Mouse (Mus musculus) stomach, embryonic 14.5 days (tissue): Measurements from ENCODE around the gene Tbc1d22a. TPM values are rescaled to one million over a fixed set of nuclear protein-coding genes. Genes with fewer than 3 reads are reported as not detected.

ENCODE experiments used
- ATAC-seq: fragments of 200-750 bp; cut with Nextera tagmentation; 2 replicates; pipeline ENCODE4 v1.8.0; 2017; ENCODE audit warnings: low read depth, moderate TSS enrichment; ENCODE audit not compliant: insufficient number of reproducible peaks, insufficient read depth, low FRiP score
- H3K27ac ChIP-seq: fragments of 300-500 bp; sonication (generic); 2 replicates; pipeline ENCODE4 v1.5.1; 2014; ENCODE audit warnings: mild to moderate bottlenecking, low read length, moderate library complexity, mixed read lengths
- H3K27me3 ChIP-seq: fragments of 300-500 bp; sonication (generic); 2 replicates; pipeline ENCODE4 v1.6.1; 2014; ENCODE audit warnings: low read length, control low read depth, mixed read lengths; ENCODE audit not compliant: control insufficient read depth, insufficient read depth
- H3K36me3 ChIP-seq: fragments of 300-500 bp; sonication (generic); 2 replicates; pipeline ENCODE4 v1.6.1; 2014; ENCODE audit warnings: mild to moderate bottlenecking, control low read depth, low read length, moderate library complexity, mixed read lengths; ENCODE audit not compliant: control insufficient read depth, insufficient read depth
- H3K4me1 ChIP-seq: fragments of 300-500 bp; sonication (generic); 2 replicates; pipeline ENCODE4 v1.6.1; 2014; ENCODE audit warnings: low read length, control low read depth, mixed read lengths; ENCODE audit not compliant: control insufficient read depth, insufficient read depth
- H3K4me2 ChIP-seq: fragments of 300-500 bp; sonication (generic); replicated peaks from 2 replicates; pipeline ENCODE4 v1.6.1; 2014; ENCODE audit warnings: low read depth, low read length, control low read depth
- H3K4me3 ChIP-seq: fragments of 300-500 bp; sonication (generic); 2 replicates; pipeline ENCODE4 v1.5.1; 2014; ENCODE audit warnings: low read depth, low read length, control low read depth
- H3K9ac ChIP-seq: fragments of 300-500 bp; sonication (generic); replicated peaks from 2 replicates; pipeline ENCODE4 v1.6.1; 2014; ENCODE audit warnings: low read depth, mild to moderate bottlenecking, control low read depth, low read length, moderate library complexity, mixed read lengths
- H3K9me3 ChIP-seq: fragments of 300-500 bp; sonication (generic); 2 replicates; pipeline ENCODE4 v1.6.1; 2016; ENCODE audit warnings: low read depth, low read length, control low read depth; ENCODE audit not compliant: control insufficient read depth
- WGBS: fragments of 180-500 bp; shearing (Covaris S2); extraction: QIAGEN DNeasy Blood & Tissue Kit; methylation state at CpG from one replicate; pipeline ENCODE4 v1.1.7; 2014; 5-methylcytosine and 5-hydroxymethylcytosine counted together
- polyA plus RNA-seq: library from polyadenylated mRNA; unstranded; fragments of >200 nt; fragmentation: Nextera tagmentation; extraction: Ambion mirVana; gene quantifications from 2 replicates; pipeline ENCODE4 v1.2.1, GENCODE M21; 2014

Gene Tbc1d22a
- polyA plus RNA-seq, 1 experiment from 2014 or later: 9.3 TPM

GRCm38 (mm10) chr15:86279059-86279974 lies 65.1 kb downstream of the Tbc1d22a start:
- Histone ChIP-seq H3K27me3 (no peaks in the 10 kb centered on the region), H3K4me2 (no peak overlapping the region), H3K4me1 (peaks cover 19% of the 10 kb centered on the region), H3K27ac (no peak overlapping the region), H3K9ac (no peak overlapping the region), H3K9me3 (no peaks in the 10 kb centered on the region), H3K4me3 (no peak overlapping the region), H3K36me3 (no peaks in the 10 kb centered on the region)
- no peak for ATAC-seq
- 50% methylated on average over 14 of the region's 14 CpGs for WGBS

- Histone ChIP-seq H3K36me3 (no peaks in the 10 kb centered on the region), H3K4me1 (peaks cover 19% of the 10 kb centered on the region), H3K9me3 (no peaks in the 10 kb centered on the region), H3K4me3 (no peak overlapping the region), H3K27ac (no peak overlapping the region), H3K9ac (no peak overlapping the region), H3K27me3 (no peaks in the 10 kb centered on the region), H3K4me2 (no peak overlapping the region)
- 48% methylated on average over 4 of the region's 4 CpGs for WGBS
- ATAC-seq: no peak
These were observed 65.9 kb downstream of the Tbc1d22a start for GRCm38 (mm10) chr15:86280137-86280536.

GRCm38 (mm10) chr15:86283238-86283637 lies 69.0 kb downstream of the Tbc1d22a start:
- 85% methylated on average over 1 of the region's 1 CpGs for WGBS
- H3K27ac ChIP-seq: no peak overlapping the region
- H3K36me3 ChIP-seq: no peaks in the 10 kb centered on the region
- H3K27me3 ChIP-seq: no peaks in the 10 kb centered on the region
- no peak overlapping the region for H3K4me3 ChIP-seq
- ATAC-seq: no peak
- no peak overlapping the region for H3K4me2 ChIP-seq
- H3K9me3 ChIP-seq: no peaks in the 10 kb centered on the region
- peaks cover 7% of the 10 kb centered on the region; the same call in 1 of the 2 replicates for H3K4me1 ChIP-seq
- H3K9ac ChIP-seq: no peak overlapping the region

- no peak for ATAC-seq
- no peak overlapping the region for H3K4me2 ChIP-seq
- no peaks in the 10 kb centered on the region for H3K27me3 ChIP-seq
- H3K9me3 ChIP-seq: no peaks in the 10 kb centered on the region
- WGBS: 86% methylated on average over 2 of the region's 2 CpGs
- no peak overlapping the region for H3K9ac ChIP-seq
- no peak overlapping the region for H3K4me3 ChIP-seq
- H3K4me1 ChIP-seq: peaks cover 7% of the 10 kb centered on the region
- no peak overlapping the region for H3K27ac ChIP-seq
- no peaks in the 10 kb centered on the region for H3K36me3 ChIP-seq
These were observed 71.0 kb downstream of the Tbc1d22a start for GRCm38 (mm10) chr15:86285296-86285695.

GRCm38 (mm10) chr15:86290074-86290473 lies 75.8 kb downstream of the Tbc1d22a start:
- WGBS: 58% methylated on average over 3 of the region's 3 CpGs
- ATAC-seq: no peak

GRCm38 (mm10) chr15:86292288-86292687 lies 78.0 kb downstream of the Tbc1d22a start:
- 87% methylated on average over 6 of the region's 6 CpGs for WGBS
- Histone ChIP-seq H3K27ac (no peak overlapping the region), H3K27me3 (no peaks in the 10 kb centered on the region), H3K9ac (no peak overlapping the region), H3K4me1 (peaks cover 9% of the 10 kb centered on the region), H3K9me3 (no peaks in the 10 kb centered on the region), H3K36me3 (no peaks in the 10 kb centered on the region), H3K4me3 (no peak overlapping the region), H3K4me2 (no peak overlapping the region)
- no peak for ATAC-seq

More at GRCm38 (mm10) chr15:86290074-86290473, 75.8 kb downstream of the Tbc1d22a start:
- H3K27me3 ChIP-seq: no peaks in the 10 kb centered on the region
- no peak overlapping the region for H3K27ac ChIP-seq
- H3K4me2 ChIP-seq: no peak overlapping the region
- H3K9me3 ChIP-seq: no peaks in the 10 kb centered on the region
- H3K9ac ChIP-seq: no peak overlapping the region
- H3K36me3 ChIP-seq: no peaks in the 10 kb centered on the region
- no peak overlapping the region for H3K4me3 ChIP-seq
- peaks cover 9% of the 10 kb centered on the region for H3K4me1 ChIP-seq

- H3K4me3 ChIP-seq: no peak overlapping the region
- H3K4me2 ChIP-seq: no peak overlapping the region
- H3K4me1 ChIP-seq: peaks cover 9% of the 10 kb centered on the region
- no peaks in the 10 kb centered on the region for H3K36me3 ChIP-seq
- H3K9ac ChIP-seq: no peak overlapping the region
- no peaks in the 10 kb centered on the region for H3K9me3 ChIP-seq
- H3K27ac ChIP-seq: no peak overlapping the region
- no peak for ATAC-seq
- no peaks in the 10 kb centered on the region for H3K27me3 ChIP-seq
- 88% methylated on average over 3 of the region's 3 CpGs for WGBS
These were observed 80.2 kb downstream of the Tbc1d22a start for GRCm38 (mm10) chr15:86294426-86294825.

- Histone ChIP-seq H3K36me3 (no peaks in the 10 kb centered on the region), H3K27ac (no peak overlapping the region), H3K4me3 (no peak overlapping the region), H3K9me3 (no peaks in the 10 kb centered on the region), H3K4me2 (no peak overlapping the region), H3K9ac (no peak overlapping the region), H3K27me3 (no peaks in the 10 kb centered on the region), H3K4me1 (0 out of 2 replicates have a peak, but pooled peaks cover 2% of the 10 kb centered on the region)
- ATAC-seq: no peak
- WGBS: 66% methylated on average over 4 of the region's 4 CpGs
These were observed 81.5 kb downstream of the Tbc1d22a start for GRCm38 (mm10) chr15:86295722-86296288.
